ENCODE assay signal across 24 mouse cellular contexts in the genomic region with DNA sequence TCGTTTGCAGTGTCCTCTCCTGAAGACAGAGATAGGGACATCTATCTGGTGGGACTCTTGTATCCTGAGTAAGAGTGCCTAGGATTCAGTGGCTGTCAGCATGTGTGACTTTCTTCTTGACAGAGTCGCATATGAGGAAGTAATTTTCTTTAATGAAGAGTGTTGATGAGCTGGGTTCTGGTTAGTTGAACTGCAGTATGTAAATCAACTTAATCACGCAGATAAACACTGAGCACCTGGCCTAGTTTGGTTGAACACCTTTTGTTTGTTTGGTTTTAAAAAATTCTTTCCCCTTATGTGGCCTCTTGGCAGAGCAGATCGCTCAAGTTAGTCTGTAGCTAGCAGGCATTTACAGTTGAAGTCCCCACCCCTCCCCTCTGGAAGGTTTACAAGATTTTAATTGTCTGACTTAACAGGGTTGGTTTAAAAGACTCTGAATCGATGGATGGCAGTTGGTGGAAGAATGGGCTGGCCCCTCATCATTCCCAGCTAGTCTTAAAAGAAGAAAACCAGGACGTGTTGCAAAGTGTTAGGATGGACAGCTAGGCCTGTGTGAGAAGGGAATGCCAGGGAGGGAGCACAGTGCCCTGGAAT. TPM values are rescaled to one million over a fixed set of nuclear protein-coding genes. Genes with fewer than 3 reads are reported as not detected.
DNase-seq lines count a peak whose midpoint lies in the region; ATAC-seq lines count a peak whose summit lies in the region.
"Had no signal": no experiment of that assay in that cellular context is flagged by ENCODE, and none has a peak within 500 bp of the region (broad histone marks: within the 10 kb centered on the region; RNA-seq: fewer than 3 reads in every experiment).

No protein-coding gene starts in this region.

- H3K4me2 ChIP-seq in forebrain, embryonic 13.5 days: no peak overlapping the region
- H3K4me2 ChIP-seq in forebrain, embryonic 11.5 days (ENCODE audit: low read depth, low read length, severe bottlenecking): no peak overlapping the region
- H3K4me2 ChIP-seq in midbrain, embryonic 16.5 days (ENCODE audit: low read length): no peak overlapping the region
- H3K4me2 ChIP-seq in forebrain, embryonic 16.5 days (ENCODE audit: low read length): no peak overlapping the region
- H3K4me2 ChIP-seq: heart, embryonic 12.5 days; limb, embryonic 12.5 days; liver, embryonic 11.5 days; stomach, embryonic 15.5 days had no signal

- no peak for ATAC-seq in forebrain, embryonic 13.5 days
- ATAC-seq in forebrain, embryonic 11.5 days (replicated peaks; ENCODE audit: low FRiP score): no peak
- no peak for ATAC-seq in midbrain, embryonic 16.5 days
- ATAC-seq in forebrain, embryonic 16.5 days: peak; percentile 16; the same call in 1 of the 2 replicates
- no peak for ATAC-seq in inflammation-experienced regulatory T-cells, adult 6 months
- ATAC-seq: activated CD4-positive, CD25-positive, alpha-beta regulatory T cell, adult 4 months; liver, postnatal 0 days had no signal

- DNase-seq in forebrain, embryonic 11.5 days (ENCODE audit: low spot score): no peak
- DNase-seq in midbrain, embryonic 10.5 days (ENCODE audit: low spot score): no peak
- DNase-seq in B cell, adult 2 months: peak; percentile 51 to 58
- no peak for DNase-seq in cerebellum, adult 9-11 months
- DNase-seq: adrenal gland, postnatal 14 days; cerebellum, adult 8-10 months; gastrocnemius, postnatal 14 days; heart, adult 18-20 months; heart, postnatal 10 days; kidney, adult 18-20 months; kidney, postnatal 4 days; liver, postnatal 0 days; lung, postnatal 14 days; thymus, adult 18-20 months; thymus, postnatal 36 days had no signal

- peak overlapping the region; percentile 55; the same call in 1 of the 2 replicates for H3K27ac ChIP-seq in forebrain, embryonic 13.5 days
- H3K27ac ChIP-seq in forebrain, embryonic 11.5 days (ENCODE audit: low read depth, low read length): no peak overlapping the region
- peak overlapping the region; percentile 86 for H3K27ac ChIP-seq in midbrain, embryonic 10.5 days (replicated peaks)
- H3K27ac ChIP-seq in midbrain, embryonic 16.5 days (ENCODE audit: low read length): no peak overlapping the region
- no peak overlapping the region for H3K27ac ChIP-seq in forebrain, embryonic 16.5 days (ENCODE audit: low read length)
- H3K27ac ChIP-seq: limb, embryonic 12.5 days; stomach, embryonic 15.5 days had no signal

- H3K9ac ChIP-seq in forebrain, embryonic 13.5 days: no peak overlapping the region
- no peak overlapping the region for H3K9ac ChIP-seq in forebrain, embryonic 11.5 days (ENCODE audit: low read length)
- no peak overlapping the region for H3K9ac ChIP-seq in midbrain, embryonic 16.5 days (ENCODE audit: low read depth, low read length)
- H3K9ac ChIP-seq in forebrain, embryonic 16.5 days (replicated peaks; ENCODE audit: low read depth, low read length): no peak overlapping the region
- H3K9ac ChIP-seq: heart, embryonic 12.5 days; limb, embryonic 12.5 days; liver, postnatal 0 days; stomach, embryonic 15.5 days had no signal

- H3K4me3 ChIP-seq in forebrain, embryonic 13.5 days: no peak overlapping the region
- H3K4me3 ChIP-seq in forebrain, embryonic 11.5 days (ENCODE audit: low read depth, low read length): no peak overlapping the region
- no peak overlapping the region for H3K4me3 ChIP-seq in midbrain, embryonic 10.5 days
- H3K4me3 ChIP-seq in midbrain, embryonic 16.5 days (ENCODE audit: low read depth, low read length): no peak overlapping the region
- no peak overlapping the region for H3K4me3 ChIP-seq in forebrain, embryonic 16.5 days (replicated peaks; ENCODE audit: low read length)
- H3K4me3 ChIP-seq: heart, embryonic 12.5 days; limb, embryonic 12.5 days; stomach, embryonic 15.5 days had no signal

- H3K4me1 ChIP-seq in forebrain, embryonic 13.5 days: peaks cover 44% of the 10 kb centered on the region
- peaks cover 10% of the 10 kb centered on the region; the same call in 1 of the 2 replicates for H3K4me1 ChIP-seq in forebrain, embryonic 11.5 days (replicated peaks; ENCODE audit: control insufficient read depth, insufficient read depth, low read length)
- peaks cover 68% of the 10 kb centered on the region for H3K4me1 ChIP-seq in midbrain, embryonic 10.5 days
- peaks cover 7% of the 10 kb centered on the region; the same call in 1 of the 2 replicates for H3K4me1 ChIP-seq in midbrain, embryonic 16.5 days (ENCODE audit: control insufficient read depth, insufficient read depth, low read length)
- peaks cover 12% of the 10 kb centered on the region for H3K4me1 ChIP-seq in forebrain, embryonic 16.5 days (replicated peaks; ENCODE audit: control insufficient read depth, insufficient read depth, low read length)
- H3K4me1 ChIP-seq: stomach, embryonic 15.5 days had no signal

- WGBS in forebrain, embryonic 13.5 days: 42% methylated on average over 6 of the region's 6 CpGs
- WGBS in forebrain, embryonic 11.5 days: 62% methylated on average over 6 of the region's 6 CpGs
- 61% methylated on average over 6 of the region's 6 CpGs for WGBS in midbrain, embryonic 10.5 days
- WGBS in midbrain, embryonic 16.5 days: 52% methylated on average over 6 of the region's 6 CpGs
- 30% methylated on average over 6 of the region's 6 CpGs for WGBS in forebrain, embryonic 16.5 days

- peaks cover 5% of the 10 kb centered on the region; the same call in 1 of the 2 replicates for H3K36me3 ChIP-seq in forebrain, embryonic 13.5 days (ENCODE audit: poor library complexity, severe bottlenecking)
- H3K36me3 ChIP-seq in forebrain, embryonic 11.5 days (ENCODE audit: control insufficient read depth, insufficient read depth, low read length): no peaks in the 10 kb centered on the region; the same call in 1 of the 2 replicates
- H3K36me3 ChIP-seq in midbrain, embryonic 10.5 days: peaks cover 19% of the 10 kb centered on the region
- H3K36me3 ChIP-seq in midbrain, embryonic 16.5 days (ENCODE audit: control insufficient read depth, insufficient read depth, low read length): no peaks in the 10 kb centered on the region
- no peaks in the 10 kb centered on the region for H3K36me3 ChIP-seq in forebrain, embryonic 16.5 days (ENCODE audit: control insufficient read depth, insufficient read depth)
- H3K36me3 ChIP-seq: heart, embryonic 12.5 days; limb, embryonic 12.5 days; stomach, embryonic 15.5 days had no signal

- H3K27me3 ChIP-seq in forebrain, embryonic 13.5 days: no peaks in the 10 kb centered on the region
- H3K27me3 ChIP-seq in forebrain, embryonic 11.5 days (ENCODE audit: control insufficient read depth, insufficient read depth, low read length): no peaks in the 10 kb centered on the region
- H3K27me3 ChIP-seq in midbrain, embryonic 10.5 days (ENCODE audit: low read depth, poor library complexity, severe bottlenecking): no peaks in the 10 kb centered on the region
- no peaks in the 10 kb centered on the region for H3K27me3 ChIP-seq in midbrain, embryonic 16.5 days (ENCODE audit: control insufficient read depth, insufficient read depth, low read depth, low read length)
- no peaks in the 10 kb centered on the region for H3K27me3 ChIP-seq in forebrain, embryonic 16.5 days (replicated peaks; ENCODE audit: control insufficient read depth, insufficient read depth, low read length)
- H3K27me3 ChIP-seq: heart, embryonic 12.5 days; stomach, embryonic 15.5 days had no signal

- H3K9me3 ChIP-seq in forebrain, embryonic 13.5 days (replicated peaks): no peaks in the 10 kb centered on the region
- H3K9me3 ChIP-seq in forebrain, embryonic 11.5 days (ENCODE audit: control insufficient read depth, low read length): no peaks in the 10 kb centered on the region
- peaks cover 7% of the 10 kb centered on the region; the same call in 1 of the 2 replicates for H3K9me3 ChIP-seq in midbrain, embryonic 10.5 days (replicated peaks)
- no peaks in the 10 kb centered on the region for H3K9me3 ChIP-seq in midbrain, embryonic 16.5 days (replicated peaks; ENCODE audit: control insufficient read depth, low read length, poor library complexity, severe bottlenecking)
- peaks cover 5% of the 10 kb centered on the region; the same call in 1 of the 2 replicates for H3K9me3 ChIP-seq in forebrain, embryonic 16.5 days (ENCODE audit: control insufficient read depth, low read length)
- H3K9me3 ChIP-seq: limb, embryonic 12.5 days; stomach, embryonic 15.5 days had no signal

RNA-seq across cellular contexts. Expression of a gene that starts 8.7 kb away (rescaled TPM):
- 5.8 and 9.1 TPM in 2 replicates for polyA plus RNA-seq in forebrain, embryonic 13.5 days (2015; fragmentation: Nextera tagmentation; extraction: Ambion mirVana)
- 9.0 and 10.0 TPM in 2 replicates for polyA plus RNA-seq in forebrain, embryonic 11.5 days (2014; fragmentation: Nextera tagmentation; extraction: Ambion mirVana)
- polyA plus RNA-seq in midbrain, embryonic 10.5 days (2016; fragmentation: Nextera tagmentation; extraction: Ambion mirVana): 18.6 and 20.2 TPM in 2 replicates
- polyA plus RNA-seq in midbrain, embryonic 16.5 days (2015; fragmentation: Nextera tagmentation; extraction: Ambion mirVana): 4.0 and 5.6 TPM in 2 replicates
- 11.3 and 14.4 TPM in 2 replicates for polyA plus RNA-seq in forebrain, embryonic 16.5 days (2015; fragmentation: Nextera tagmentation; extraction: Ambion mirVana)
- 10 to 100 TPM; 11.6 to 15.8 (median 15.7) TPM for polyA plus RNA-seq in inflammation-experienced regulatory T-cells, adult 6 months (2017; shearing (Covaris generic))

Comparison
In these comparisons a context has a peak if more than half of its experiments do, and no peak if none do; other contexts are left out.
1. H3K27ac ChIP-seq: peak in forebrain, embryonic 13.5 days (single experiment) and midbrain, embryonic 10.5 days (single experiment); none in forebrain, embryonic 11.5 days (single experiment), midbrain, embryonic 16.5 days (single experiment) and forebrain, embryonic 16.5 days (single experiment).
2. DNase-seq: peak in B cell, adult 2 months (2 of 2); none in forebrain, embryonic 11.5 days (single experiment), midbrain, embryonic 10.5 days (single experiment) and cerebellum, adult 9-11 months (single experiment).